Mouse (Mus musculus) neutrophil, adult 5-6 weeks (primary cell): ENCODE results near the gene Alg9. TPM values are rescaled to one million over a fixed set of nuclear protein-coding genes. Genes with fewer than 3 reads are reported as not detected.

Source experiments
- ATAC-seq: fragments of 151-379, 151-347 bp; 2 replicates; pipeline ENCODE4 v1.8.0; 2017; ENCODE audit warnings: mild to moderate bottlenecking, moderate TSS enrichment; ENCODE audit not compliant: insufficient number of reproducible peaks, poor library complexity, low FRiP score, severe bottlenecking; ENCODE audit errors: extremely low read depth
- total RNA-seq: library from RNA; stranded (forward); fragments of 200-1000 nt; gene quantifications from 2 replicates; pipeline ENCODE4 v1.2.3, GENCODE M21; 2017

Gene Alg9
- total RNA-seq, result 9.0 and 12.8 TPM in 2 replicates

- ATAC-seq, result peak; percentile 77
These were observed at the start of gene Alg9, which contains the start of gene 1110032A03Rik for GRCm38 (mm10) chr9:50774991-50775612. Gene Alg9 (plus strand): TSS chr9:50775019. Gene 1110032A03Rik (minus strand): TSS chr9:50775520.

GRCm38 (mm10) chr9:50725921-50726590 is 48.8 kb upstream of the Alg9 start:
- no peak for ATAC-seq

GRCm38 (mm10) chr9:50727171-50727924 is 47.5 kb upstream of the Alg9 start:
- no peak for ATAC-seq

GRCm38 (mm10) chr9:50727925-50728651 is 46.7 kb upstream of the Alg9 start:
- 0 out of 2 replicates have a peak, but pooled peaks have one; percentile 19 for ATAC-seq

- ATAC-seq, result no peak
These were observed 45.2 kb upstream of the Alg9 start for GRCm38 (mm10) chr9:50729600-50729999.

GRCm38 (mm10) chr9:50732560-50732959 is 42.3 kb upstream of the Alg9 start:
- ATAC-seq, result no peak

GRCm38 (mm10) chr9:50734989-50735388 is 39.8 kb upstream of the Alg9 start:
- ATAC-seq, result no peak

- ATAC-seq, result peak; percentile 63
These were observed 35.6 kb upstream of the Alg9 start, which contains the start of gene Dixdc1 for GRCm38 (mm10) chr9:50738914-50739870. Gene Dixdc1 (minus strand): TSS chr9:50739517.

- no peak for ATAC-seq
These were observed 33.7 kb upstream of the Alg9 start for GRCm38 (mm10) chr9:50740867-50741784.

- ATAC-seq, result no peak
These were observed 32.6 kb upstream of the Alg9 start for GRCm38 (mm10) chr9:50742261-50742660.

- ATAC-seq, result no peak
These were observed 32.1 kb upstream of the Alg9 start for GRCm38 (mm10) chr9:50742744-50743143.

GRCm38 (mm10) chr9:50745806-50746205 is 29.0 kb upstream of the Alg9 start:
- no peak for ATAC-seq

GRCm38 (mm10) chr9:50746214-50746677 is 28.6 kb upstream of the Alg9 start, which contains the start of gene 2310030G06Rik:
Gene 2310030G06Rik (minus strand): TSS chr9:50746536.
- no peak for ATAC-seq

GRCm38 (mm10) chr9:50750706-50751105 is 24.1 kb upstream of the Alg9 start:
- ATAC-seq, result no peak

- no peak for ATAC-seq
These were observed 23.5 kb upstream of the Alg9 start, which contains the start of gene Cryab for GRCm38 (mm10) chr9:50751323-50751722. Gene Cryab (plus strand): TSS chr9:50751325.

- no peak for ATAC-seq
These were observed 22.7 kb upstream of the Alg9 start, which contains the start of gene Hspb2 for GRCm38 (mm10) chr9:50752054-50752602. Gene Hspb2 (minus strand): TSS chr9:50752354.
